Mouse (Mus musculus) layer of hippocampus, adult 18-20 months (tissue): ENCODE measurements at regions not wholly inside any gene's neighbourhood (a gene's known extent, or its start where the extent isn't known, plus 50 kb on each side); places are given as distances from the start of the nearest gene placed in this dataset.

ENCODE experiments used
- DNase-seq, 2 experiments: peaks; one replicate each; pipeline ENCODE4 v3.0.0; 2022; ENCODE audit warnings: low spot score in 2 of 2

GRCm38 (mm10) chr3:82214566-82215465 lies 69.2 kb upstream of the Gucy1a1 start:
- DNase-seq: no peak

DNA sequence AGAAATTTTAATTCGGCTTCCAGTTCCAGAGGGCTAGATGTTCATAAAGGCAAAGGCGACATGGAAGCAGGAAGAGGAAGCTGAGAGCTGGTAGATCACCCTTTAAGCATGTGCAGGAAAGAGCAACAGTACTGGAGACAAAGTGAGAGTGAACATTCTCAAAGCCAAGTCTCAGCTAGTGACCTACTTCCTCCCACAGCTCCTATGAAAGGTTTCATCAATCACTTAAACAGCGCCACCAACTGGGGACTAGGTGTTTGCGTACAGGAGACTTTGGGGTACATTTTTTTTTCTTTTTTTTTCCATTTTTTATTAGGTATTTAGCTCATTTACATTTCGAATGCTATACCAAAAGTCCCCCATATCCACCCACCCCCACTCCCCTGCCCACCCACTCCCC lies 61.7 kb upstream of the Gucy1a1 start:
- DNase-seq: no peak
